Mouse (Mus musculus): ENCODE measurements around the gene Foxd4. TPM values are rescaled to one million over a fixed set of nuclear protein-coding genes. Genes with fewer than 3 reads are reported as not detected.

The Foxd4 gene
- not detected in 2 replicates for polyA plus RNA-seq (2012; rRNA removed)

GRCm38 (mm10) chr19:24900581-24901220 lies at the start of gene Foxd4:
TSS of gene Foxd4 (minus strand) at chr19:24901197.

GRCm38 (mm10) chr19:24875129-24875870 lies 25.7 kb downstream of the Foxd4 start, which contains the start of gene Gm10053:
TSS of gene Gm10053 (plus strand) at chr19:24875686.

GRCm38 (mm10) chr19:24861612-24862451 lies 39.2 kb downstream of the Foxd4 start, which contains the start of gene Pgm5:
TSS of gene Pgm5 (minus strand) at chr19:24861855.

Other genes starting within 250 kb of the Foxd4 start
- gene Tmem252, start 227.2 kb downstream of the Foxd4 start, polyA plus RNA-seq (2012; rRNA removed), result 0.05 and 0.13 TPM in 2 replicates
- 18.4 and 19.7 TPM in 2 replicates for gene Pgm5, start 39.3 kb downstream of the Foxd4 start, polyA plus RNA-seq (2012; rRNA removed)
- 1.4 and 1.7 TPM in 2 replicates for gene Gm10053, start 25.5 kb downstream of the Foxd4 start, polyA plus RNA-seq (2012; rRNA removed)
- 0.13 and 0.42 TPM in 2 replicates for gene Cbwd1, start 60.4 kb upstream of the Foxd4 start, polyA plus RNA-seq (2012; rRNA removed)
- gene Dock8, start 98.3 kb upstream of the Foxd4 start, polyA plus RNA-seq (2012; rRNA removed), result 1.2 and 1.3 TPM in 2 replicates